Mouse (Mus musculus) cerebellum, adult 8-10 months (tissue): ENCODE data around the gene Mov10.
"Not testable (repeated sequence)": the region's sequence is repeated elsewhere in the genome, so short reads cannot be mapped to it uniquely, and the experiment has no call there.

ENCODE experiments used
- DNase-seq: peaks from one replicate; pipeline ENCODE4 v3.0.0; 2022

Gene Mov10

DNA sequence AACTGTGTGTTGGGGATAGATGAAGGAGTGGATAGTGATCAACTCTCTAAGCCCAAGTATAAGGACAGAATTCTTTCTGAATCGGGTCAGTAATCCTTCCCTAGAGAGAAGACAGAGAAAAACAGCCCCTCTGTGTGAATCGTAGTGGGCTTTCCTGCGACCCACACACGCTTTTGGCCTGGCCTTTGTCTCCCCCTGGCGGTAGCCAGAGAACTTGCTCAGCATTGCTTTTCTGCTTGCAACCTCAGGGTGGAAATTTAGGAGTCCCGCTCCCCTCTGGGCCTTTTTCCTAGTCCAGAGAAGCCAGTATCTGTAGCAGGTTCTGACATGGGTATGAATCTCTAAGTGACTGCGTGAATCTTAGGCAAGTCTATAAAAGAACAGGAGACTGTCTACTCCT is 38.4 kb downstream of the Mov10 start:
- peak; percentile 32 for DNase-seq

DNA sequence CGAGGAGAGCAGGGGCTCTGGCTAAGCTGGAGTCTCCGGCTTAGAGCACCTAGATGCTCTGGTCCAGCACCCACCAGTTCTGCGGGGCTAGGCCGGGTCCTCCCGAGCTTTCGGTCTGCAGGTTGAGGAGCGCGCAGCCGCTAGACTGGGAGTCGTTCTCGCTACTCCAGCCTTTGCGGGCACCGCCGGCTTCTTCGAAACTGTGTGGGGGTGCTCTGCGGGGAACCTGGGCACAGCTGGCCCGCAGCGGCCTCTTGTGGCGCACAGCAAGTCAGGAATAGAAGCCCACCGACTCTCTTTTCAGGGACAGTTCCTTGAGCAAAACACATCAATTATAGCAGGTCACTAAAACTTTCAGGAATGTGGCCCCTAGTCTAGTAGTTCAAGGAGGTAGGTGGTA is 41.0 kb downstream of the Mov10 start:
- DNase-seq: no peak

DNA sequence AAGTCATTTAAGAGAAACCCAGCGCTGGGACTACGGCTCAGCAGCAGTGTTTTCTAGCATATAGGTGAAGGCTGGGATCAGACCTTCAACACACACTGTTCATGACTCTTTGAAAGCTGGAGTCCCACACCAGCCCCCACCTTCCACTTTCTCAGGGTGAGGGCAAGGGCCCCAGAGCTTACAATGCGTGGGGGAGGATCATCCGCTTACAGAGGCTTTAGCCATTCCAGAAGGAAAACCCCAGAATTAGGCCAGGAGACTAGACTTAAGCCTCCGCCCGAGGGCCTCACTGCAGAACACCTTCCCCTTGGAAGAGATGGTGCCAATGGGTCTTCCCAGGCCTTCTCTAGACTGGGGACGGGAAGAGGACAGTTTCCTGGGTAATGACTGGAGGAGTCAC is 45.1 kb downstream of the Mov10 start:
- no peak for DNase-seq

DNA sequence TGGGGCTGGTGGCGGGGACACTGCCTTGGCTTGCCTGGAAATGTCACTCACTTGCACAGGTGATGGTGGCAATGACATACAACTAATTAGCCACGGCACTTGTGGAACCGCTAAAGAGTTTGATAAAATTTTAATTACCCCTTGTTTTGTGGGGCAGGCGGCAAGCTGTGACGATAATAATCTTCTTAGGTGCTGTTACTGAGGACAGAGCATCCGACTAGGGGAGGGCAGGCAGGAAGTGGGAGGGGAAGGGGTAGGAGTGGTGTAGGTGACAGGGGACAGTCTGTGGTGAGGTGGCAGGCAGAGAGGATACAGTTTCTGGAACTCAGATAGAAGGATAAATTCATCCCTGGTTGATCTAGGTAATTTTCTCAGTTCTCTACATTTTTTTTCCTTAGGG is 46.9 kb downstream of the Mov10 start:
- DNase-seq: no peak

DNA sequence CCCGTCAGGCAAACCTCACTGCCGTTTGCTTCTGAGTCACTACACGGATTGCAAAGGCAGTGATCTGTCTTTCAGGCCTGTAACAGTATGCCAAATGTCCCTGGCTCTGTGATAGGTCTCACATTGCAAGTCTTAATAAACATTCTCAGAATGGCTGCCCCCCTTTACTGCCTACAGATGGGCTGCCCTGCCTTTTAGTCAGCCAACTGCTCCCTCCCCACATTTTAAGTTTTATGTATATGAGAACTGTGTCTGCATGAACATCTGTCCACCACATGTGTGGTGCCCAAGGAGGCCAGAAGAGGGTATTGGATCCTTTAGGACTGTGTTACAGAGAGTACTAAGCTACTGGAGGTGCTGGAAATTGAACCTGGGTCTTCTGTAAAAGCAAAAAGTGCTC is 47.4 kb downstream of the Mov10 start:
- no peak for DNase-seq

DNA sequence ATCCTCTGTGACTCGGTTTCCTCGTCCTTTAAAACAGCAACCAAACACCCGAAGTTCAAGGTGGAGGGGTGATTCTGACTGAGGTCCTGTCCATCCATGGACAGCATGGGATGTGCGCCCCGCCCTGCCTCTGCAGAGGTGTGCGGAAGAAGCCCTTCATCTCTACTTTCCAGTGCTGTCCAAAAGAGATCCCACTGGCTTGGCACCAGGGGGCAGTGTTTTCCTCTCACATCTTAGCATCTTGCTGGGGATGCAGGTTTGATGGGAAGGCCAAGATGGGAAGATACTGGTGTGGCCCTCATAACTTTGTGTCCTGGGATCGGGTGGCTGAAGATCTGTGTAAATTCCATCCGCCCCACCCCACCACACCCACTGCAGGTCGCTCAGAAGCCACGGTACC is 48.3 kb downstream of the Mov10 start:
- no peak for DNase-seq

DNA sequence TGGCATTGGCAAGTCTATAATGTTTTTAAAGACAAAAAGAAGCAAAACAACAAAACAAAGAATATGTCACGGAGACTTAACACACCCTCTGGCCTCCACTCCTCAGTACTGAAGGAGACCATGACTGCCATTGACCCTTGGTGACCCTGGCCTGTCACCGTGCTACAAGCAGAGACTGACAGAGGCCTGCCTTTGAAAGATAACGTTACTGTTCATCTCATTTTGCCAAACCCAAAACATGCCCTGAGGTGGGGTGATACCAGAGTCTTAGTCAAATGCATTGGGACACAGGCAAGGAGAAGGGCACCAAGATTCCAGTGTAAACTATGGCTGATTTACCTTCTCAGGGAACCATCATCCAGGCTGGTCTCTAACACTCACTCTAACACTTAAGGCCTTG is 49.2 kb downstream of the Mov10 start:
- DNase-seq: no peak

DNA sequence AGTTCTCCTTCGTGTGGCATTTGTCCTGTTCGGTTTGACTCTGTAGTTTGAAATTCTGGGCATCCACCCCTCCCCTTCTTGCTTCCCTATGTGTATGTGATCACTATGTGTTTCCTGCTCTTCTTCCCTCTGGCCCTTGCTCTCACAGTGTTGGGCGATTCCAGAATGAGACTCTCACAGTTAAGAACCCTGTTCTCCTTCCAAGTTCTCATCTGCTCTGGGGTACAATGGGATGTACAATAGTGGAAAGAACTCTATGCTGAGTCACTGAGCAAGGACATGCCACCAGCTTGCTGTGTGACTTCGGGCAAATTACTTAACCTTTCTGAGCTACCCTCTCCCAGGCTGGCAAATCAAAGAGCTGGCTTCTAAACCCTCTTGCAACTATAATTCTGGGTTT is 50.6 kb downstream of the Mov10 start:
- no peak for DNase-seq

DNA sequence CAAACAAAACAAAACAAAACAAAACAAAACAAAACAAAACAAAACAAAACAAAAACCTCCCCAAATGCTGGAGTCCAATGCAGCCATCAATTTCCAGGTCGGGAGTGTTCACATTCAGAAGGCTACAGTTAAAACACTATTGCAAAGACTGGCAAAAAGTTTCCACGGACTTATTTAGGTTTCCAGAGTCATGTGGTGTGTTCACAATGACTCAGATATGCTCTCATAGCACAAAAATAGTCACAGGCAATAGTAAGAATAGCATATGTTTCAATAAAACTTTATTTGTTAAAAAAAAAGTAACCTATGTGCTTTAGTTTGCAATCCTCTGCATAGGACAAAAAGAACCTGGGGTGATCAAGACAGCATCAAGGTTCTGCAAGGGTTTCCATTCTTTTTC is 51.2 kb downstream of the Mov10 start:
- no peak for DNase-seq

DNA sequence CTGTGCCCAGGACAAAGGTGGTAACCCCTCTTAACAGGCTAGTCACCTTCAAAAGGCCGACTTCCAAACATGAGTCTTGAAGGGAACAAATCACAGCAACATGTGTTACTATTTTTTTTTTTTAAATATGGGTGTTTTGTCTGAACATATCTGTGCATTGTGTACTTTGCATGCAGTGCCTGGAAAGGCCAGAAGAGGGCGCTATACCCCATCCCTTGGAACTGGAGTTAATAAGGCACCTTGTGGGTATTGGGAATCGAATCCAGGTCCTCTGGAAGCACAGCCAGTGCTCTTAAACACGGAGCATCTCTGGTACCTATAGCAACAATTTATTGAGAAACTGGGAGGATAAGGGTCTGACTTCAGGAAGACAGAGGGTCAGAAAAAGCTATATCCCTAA is 53.3 kb downstream of the Mov10 start:
- DNase-seq: no peak

DNA sequence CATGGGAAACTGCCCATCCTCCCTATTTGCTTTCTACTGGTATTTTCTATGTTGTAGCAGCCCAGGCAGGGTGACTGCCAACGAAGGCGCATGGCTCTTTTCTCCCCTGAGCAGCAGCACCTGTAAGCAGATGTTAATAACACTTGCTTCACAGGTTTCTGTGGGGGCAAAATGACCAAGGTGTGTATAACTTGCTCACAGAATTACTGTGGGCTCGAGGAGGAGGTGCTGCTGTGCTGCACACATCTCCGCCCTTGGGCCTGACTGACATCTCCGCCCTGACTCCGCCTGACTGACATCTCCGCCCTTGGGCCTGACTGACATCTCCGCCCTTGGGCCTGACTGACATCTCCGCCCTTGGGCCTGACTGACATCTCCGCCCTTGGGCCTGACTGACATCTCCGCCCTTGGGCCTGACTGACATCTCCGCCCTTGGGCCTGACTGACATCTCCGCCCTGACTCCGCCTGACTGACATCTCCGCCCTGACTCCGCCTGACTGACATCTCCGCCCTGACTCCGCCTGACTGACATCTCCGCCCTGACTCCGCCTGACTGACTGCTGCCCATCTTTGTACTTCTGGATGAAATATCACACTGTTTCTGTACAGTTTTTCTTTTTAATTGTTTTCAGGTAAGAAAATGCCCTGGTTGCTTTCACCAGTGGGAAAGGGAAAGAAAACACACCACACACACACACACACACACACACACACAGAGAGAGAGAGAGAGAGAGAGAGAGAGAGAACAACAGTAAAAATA is 56.1 kb downstream of the Mov10 start:
- DNase-seq: not testable (repeated sequence)

DNA sequence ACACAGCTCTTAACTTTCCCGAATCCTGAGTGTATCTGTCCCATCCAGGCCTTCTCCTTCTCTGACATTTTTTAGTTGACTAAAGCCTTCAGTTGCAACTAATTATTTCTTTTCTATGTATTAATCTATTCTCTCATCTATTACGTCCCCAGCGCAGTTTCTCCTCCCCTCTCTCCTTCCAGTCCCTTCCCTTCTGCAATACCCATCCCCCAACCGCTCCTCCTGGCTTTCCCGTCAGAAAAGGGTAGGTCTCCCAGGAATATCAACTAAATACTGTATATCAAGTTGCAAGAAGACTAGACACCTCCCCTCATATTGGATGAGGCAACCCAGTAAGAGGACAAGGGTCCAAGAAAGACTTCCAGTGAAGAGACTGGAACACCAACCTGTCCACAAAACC is 59.5 kb downstream of the Mov10 start:
- no peak for DNase-seq

DNA sequence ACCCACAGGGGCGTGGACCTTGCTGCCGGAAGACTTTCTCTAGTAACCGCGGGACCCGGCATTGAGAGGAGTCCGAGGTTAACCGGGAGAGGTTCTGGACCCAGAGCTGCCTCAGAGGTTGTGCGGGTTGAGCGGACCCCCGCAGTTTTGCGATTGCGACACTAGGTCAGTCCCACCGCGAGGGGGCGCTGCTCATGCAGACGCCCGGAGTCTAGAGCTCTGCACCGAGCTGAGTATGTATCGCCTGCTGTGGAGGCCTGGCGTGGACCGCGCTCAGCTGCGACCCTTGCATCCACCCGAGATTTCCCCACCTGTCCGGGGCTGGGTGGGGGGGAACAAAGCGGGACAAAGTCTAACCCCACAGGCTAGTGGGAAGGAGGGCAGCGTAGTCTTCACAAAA is 60.0 kb downstream of the Mov10 start:
- peak; percentile 30 for DNase-seq

DNA sequence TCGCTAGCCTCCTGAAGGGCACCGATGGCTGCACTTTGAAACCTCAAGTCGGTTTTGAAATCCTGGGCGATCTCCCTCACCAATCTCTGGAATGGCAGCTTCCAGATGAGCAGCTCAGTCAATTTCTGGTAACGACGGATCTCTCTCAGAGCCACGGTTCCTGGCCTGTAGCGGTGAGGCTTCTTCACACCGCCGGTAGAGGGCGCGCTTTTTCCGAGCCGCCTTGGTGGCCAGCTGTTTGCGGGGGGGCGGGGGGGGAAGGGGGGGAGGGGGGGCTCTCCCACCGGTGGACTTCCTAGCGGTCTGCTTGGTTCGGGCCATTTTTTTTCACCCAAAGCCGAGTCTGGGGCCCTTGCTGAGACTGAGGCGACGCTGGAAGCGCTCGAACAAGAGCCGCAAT is 65.5 kb downstream of the Mov10 start:
- DNase-seq: not testable (repeated sequence)
